Mouse (Mus musculus) urinary bladder, postnatal 10 days (tissue): ENCODE data around the gene Gpc4.

ENCODE experiments used
- DNase-seq: peaks from one replicate; pipeline ENCODE4 v3.0.0; 2022; ENCODE audit warnings: low spot score

Gene Gpc4

DNA sequence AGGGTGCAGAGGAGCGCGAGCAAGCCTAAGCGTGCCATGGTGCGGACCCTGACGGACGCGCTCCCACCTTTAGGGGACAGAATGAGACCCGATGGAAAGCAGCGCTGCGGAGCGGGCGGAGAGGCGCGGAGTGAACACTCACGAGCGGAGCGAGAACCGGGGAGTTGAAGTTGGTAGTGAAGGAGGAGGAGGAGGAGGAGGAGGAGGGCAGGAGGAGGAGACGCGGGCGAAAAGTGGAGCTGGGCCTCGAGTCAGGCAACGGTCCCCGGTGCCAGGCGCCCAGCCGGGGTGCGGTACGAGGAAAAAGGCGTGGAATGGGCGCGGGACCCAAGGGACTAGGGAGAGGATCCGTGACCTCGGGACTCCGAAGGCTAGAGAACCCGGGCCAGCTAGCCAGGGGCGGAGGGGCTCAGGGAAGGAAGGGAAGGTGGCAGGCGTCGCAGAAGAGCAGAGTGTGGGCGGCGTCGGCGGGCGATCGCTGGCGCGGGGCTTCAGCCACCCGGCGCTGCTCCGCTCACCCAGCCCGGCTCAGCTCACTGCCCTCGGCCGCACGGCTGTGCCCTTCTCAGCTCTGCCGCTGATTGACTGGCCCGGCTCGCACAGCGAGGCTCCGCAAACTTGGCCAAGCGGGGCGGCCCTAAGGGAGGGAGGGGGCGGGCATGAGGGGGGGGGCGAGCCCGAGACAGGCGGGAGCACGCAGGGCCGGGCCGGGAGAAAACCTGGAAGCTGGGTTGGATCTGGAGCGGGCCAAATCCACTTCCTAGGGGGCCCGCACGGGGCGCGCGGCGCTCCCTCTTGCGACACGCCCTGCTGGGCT is at the start of gene Gpc4:
Gene Gpc4 (minus strand): TSS at position 515 of the 817 bp plus-strand sequence.
- DNase-seq, result peak; percentile 40

- no peak for DNase-seq
Observed at GRCm38 (mm10) chrX:52212846-52213245, 47.8 kb upstream of the Gpc4 start.

- no peak for DNase-seq
Observed at GRCm38 (mm10) chrX:52199836-52200235, 34.8 kb upstream of the Gpc4 start.

DNA sequence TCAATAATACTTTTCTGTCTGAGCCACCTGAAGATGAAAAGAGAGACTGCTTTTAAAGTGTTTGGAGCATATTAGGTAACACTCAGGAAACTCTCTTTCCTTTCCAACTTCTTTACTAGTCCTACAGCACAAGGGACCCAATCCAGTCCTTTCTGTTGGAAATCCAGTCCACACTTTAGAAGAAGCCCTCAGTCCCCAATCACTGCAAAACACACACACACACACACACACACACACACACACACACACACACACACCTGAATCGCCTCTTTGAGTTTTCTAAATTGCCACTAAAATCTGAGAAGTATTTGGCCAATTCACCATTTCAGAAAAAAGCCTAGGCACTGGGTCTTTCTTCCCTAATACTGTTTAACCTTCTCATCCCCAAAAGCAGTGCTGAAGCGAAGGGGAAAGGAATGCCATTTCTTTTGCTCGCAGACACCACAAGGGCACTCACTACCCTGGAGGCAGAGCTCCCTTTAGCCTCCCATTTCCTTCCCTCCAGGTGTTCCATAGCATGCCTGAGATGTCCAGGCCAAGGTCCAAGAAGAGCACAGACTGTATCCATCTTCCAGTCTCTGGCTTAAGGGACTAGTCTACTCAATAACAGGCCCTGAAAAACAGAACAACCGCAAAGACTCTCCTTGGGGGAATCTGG is 28.4 kb upstream of the Gpc4 start:
- DNase-seq, result no peak

DNA sequence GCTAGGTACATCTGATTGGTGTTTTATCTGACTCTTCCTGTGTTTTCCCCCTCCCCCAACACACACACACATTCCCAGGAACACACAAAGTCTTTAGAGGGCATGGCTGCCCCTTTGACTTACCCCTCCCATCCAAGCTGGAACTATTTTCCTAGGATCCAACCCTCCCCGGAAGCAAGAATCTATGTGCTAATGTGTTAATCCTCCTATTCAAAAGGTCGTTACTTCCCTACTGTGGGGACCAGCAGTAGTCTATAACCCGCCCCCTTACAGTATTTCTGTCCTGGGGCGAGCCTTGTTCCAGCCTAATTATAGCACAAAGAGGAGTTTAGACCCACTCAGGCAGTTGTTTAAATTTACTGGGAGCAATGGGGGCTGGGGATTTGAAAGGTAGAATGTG is 24.0 kb upstream of the Gpc4 start:
- DNase-seq, result no peak

GRCm38 (mm10) chrX:52183551-52184442 is 18.7 kb upstream of the Gpc4 start:
- no peak for DNase-seq

- no peak for DNase-seq
Observed at GRCm38 (mm10) chrX:52181401-52181800, 16.3 kb upstream of the Gpc4 start.

- DNase-seq, result no peak
Observed at GRCm38 (mm10) chrX:52177067-52177466, 12.0 kb upstream of the Gpc4 start.

- DNase-seq, result no peak
Observed at GRCm38 (mm10) chrX:52167519-52168244, 2.6 kb upstream of the Gpc4 start.

DNA sequence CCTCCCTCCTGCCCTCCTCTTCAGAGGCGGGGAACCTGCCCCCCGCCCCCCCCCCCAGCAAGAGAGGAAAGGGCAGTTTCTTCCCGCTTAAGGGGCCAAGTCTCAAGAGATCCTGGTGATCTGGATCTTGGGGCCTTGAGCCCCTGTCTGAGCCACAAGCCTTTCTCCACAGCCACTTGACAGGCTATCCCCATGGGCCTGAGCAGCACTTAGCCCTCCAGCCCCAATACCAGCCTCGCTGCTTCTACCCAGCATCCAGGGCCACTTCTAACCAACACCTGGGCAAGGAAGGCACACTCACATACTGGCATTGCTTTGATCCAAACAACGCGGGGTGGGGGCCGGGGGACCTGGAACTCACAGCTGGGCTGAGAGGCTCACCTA is 495 bp upstream of the Gpc4 start:
- no peak for DNase-seq

DNA sequence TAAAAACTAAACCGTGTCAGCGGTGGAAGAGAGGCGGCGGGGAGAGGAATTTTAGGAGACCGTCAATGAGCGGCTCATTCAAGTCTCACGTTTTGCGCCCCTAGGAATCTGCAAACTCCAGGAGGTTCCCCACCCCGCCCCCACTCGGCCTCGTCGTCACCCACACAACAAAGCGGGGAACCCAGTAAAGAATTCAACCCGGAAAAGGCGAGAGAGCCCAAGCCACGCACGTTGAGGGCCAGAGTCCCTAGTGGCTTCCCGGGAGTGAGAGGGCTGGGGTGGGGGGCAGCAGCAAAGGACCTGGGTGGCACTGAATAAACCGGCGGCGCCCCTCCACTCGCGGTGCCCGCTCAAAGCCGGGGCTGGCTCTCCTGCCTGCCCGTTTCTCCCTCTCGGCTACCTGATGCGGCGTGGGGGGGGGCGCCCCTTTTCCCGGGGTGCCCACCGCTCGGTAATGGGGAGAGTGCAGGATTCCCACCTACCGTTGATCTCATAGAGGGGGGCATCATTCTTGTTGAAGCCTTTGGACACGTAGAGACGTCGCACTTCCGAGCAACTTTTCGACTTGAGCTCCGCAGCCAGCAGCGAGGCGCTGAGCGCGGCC is 816 bp downstream of the Gpc4 start:
- no peak for DNase-seq

DNA sequence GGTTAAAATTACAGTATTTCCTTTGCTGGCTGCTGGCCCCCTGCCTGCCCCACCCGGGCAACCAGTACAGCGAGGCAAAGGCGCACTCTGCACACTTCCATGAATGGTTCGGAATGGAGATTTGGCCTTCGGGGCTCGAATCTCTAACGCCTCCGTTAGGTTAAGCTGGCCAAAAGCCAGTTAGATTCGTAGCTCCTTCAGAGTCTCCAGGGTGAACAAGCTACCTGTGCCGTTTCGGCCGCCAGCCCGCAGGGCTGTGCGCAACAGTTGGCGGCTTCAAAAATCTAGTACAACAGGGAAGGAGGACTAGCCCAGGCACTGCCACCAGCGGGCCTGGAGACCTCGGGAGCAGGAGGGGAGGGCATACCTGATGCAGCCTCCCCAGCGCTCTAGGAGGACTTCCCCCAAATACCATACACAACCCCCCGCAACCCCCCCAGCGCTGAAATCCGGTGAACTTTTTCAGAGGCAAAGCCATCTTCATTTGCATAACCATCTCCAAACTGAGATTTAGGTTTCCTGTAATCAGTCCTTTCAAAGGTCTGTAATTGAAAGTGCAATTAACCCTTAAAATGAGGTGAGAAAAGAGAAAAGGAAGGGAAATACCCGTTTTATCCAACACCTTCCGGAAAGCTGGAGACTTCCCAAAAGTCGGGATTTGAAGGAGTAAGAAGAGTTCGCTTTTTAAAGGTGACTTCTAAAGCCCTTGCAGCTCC is 1.5 kb downstream of the Gpc4 start:
- DNase-seq, result no peak

DNA sequence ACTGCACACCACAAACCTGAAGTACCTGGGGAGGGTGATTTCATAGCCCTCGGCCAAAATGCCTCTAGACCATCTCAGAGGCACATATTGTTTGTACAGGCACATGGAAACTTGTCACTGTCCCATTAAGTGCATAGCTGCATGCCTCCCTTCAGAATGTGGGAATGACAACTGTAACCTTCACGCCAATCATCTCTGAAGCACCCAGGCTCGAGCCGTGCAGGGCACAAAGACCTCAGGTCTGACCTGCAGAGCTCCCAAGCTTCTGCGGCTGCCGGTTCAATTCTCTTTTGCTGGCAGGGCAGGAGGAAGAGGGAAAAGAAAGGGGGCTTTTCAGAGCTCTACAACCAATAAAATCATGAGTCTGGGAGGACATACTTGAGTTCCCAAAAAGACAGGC is 2.3 kb downstream of the Gpc4 start:
- DNase-seq, result no peak

- DNase-seq, result no peak
Observed at GRCm38 (mm10) chrX:52162206-52162605, 2.8 kb downstream of the Gpc4 start.

DNA sequence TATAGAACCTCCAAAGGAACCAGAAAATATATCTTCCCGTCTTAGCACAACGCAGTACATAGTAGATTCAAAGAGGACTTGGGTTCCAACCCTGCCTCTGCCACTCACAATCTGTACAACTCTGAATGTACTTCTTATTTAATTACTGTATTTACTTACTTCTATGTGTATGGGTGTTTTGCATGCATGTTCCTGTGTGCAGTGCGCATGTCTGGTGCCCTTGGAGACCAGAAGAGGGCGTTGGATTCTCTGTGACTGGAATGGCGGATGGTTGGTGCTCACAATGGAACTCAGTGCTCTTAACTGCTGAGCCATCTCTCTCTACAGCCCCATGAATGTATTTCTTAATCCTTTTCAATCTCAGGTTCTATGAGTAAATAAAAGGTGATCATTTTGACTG is 5.4 kb downstream of the Gpc4 start:
- DNase-seq, result no peak

DNA sequence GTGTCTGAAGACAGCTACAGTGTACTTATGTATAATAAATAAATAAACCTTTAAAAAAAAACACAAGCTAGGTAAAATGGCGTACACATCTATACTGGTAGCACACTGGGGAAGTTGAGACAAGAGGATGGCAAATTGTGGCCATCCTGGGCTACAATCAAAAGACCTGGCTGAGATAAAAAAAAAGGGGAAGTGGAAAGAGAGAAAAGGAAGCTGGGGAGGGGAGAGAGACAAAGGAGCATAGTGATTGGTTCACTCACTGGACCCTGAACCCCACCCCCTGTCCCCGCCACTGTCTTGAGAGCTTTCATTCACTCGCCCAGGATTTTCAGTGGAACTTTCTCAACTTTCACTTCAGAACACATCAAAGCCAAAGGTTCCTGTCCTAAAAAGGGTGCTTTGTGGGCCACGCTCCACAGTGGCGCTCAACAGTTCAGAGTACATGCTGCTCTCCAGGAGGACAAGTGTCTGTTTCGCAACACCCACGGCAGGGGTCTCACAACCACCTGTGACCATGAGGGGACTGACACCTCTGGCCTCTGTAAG is 9.6 kb downstream of the Gpc4 start:
- no peak for DNase-seq

DNA sequence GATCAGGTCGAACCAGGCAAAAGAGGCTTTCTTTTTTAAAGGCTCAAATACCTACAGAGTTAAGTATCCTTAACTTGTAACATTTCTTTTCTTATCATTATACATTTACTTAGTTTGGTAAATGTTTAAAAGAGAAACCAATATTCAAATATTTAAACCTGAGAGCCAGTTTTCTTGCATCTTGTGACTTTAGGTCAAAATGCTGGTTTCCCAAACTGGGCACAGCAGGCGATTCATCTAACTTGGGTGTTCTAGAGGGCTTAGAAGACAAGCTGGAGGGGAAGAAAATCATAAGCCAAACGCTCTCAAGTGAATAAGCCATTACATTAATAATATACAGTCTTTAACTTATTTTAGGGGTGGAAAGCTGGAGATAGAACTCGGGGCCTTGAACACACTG is 10.2 kb downstream of the Gpc4 start:
- DNase-seq, result no peak

DNA sequence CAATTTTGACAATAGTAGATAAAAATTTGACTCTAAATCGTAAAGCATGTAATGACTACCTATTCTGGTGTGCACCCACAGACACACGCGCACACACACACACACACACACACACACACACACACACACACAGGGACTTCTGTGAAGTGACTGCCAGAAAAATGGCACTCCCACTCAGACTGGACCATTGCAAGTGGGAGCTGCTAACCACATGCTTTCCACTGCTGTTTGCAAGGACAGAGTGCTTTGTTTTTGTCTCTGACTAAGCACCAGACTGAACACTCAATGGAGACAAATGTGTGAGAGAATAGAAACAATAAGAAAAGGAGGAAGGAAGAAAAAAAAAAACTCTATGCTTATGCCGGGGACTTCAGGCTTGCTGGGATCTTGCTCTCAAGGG is 11.6 kb downstream of the Gpc4 start:
- DNase-seq, result no peak

GRCm38 (mm10) chrX:52152961-52153360 is 12.1 kb downstream of the Gpc4 start:
- DNase-seq, result no peak

GRCm38 (mm10) chrX:52151555-52151954 is 13.5 kb downstream of the Gpc4 start:
- no peak for DNase-seq

- DNase-seq, result no peak
Observed at GRCm38 (mm10) chrX:52151100-52151499, 14.0 kb downstream of the Gpc4 start.
